Mouse (Mus musculus) cerebellum, adult 9-11 months (tissue): Measurements from ENCODE around the gene Hps4.
"Not testable (repeated sequence)": the region's sequence is repeated elsewhere in the genome, so short reads cannot be mapped to it uniquely, and the experiment has no call there.

Experiments used
- DNase-seq: peaks from one replicate; pipeline ENCODE4 v3.0.0; 2022

Gene Hps4

GRCm38 (mm10) chr5:112342463-112343204 is at the start of gene Hps4, which contains the start of gene Srrd:
Gene Hps4, plus strand, starts transcription at chr5:112343083.
Gene Srrd, minus strand, starts transcription at chr5:112343040.
- DNase-seq, result peak; percentile 85

- no peak for DNase-seq
Measured at GRCm38 (mm10) chr5:112293800-112294199, 49.1 kb upstream of the Hps4 start.

- DNase-seq, result no peak
Measured at GRCm38 (mm10) chr5:112294696-112295095, 48.2 kb upstream of the Hps4 start.

- DNase-seq, result no peak
Measured at GRCm38 (mm10) chr5:112295162-112295561, 47.7 kb upstream of the Hps4 start.

GRCm38 (mm10) chr5:112295564-112295963 is 47.3 kb upstream of the Hps4 start:
- DNase-seq, result no peak

- DNase-seq, result peak; percentile 26
Measured at GRCm38 (mm10) chr5:112296404-112297181, 46.3 kb upstream of the Hps4 start.

GRCm38 (mm10) chr5:112297257-112297656 is 45.6 kb upstream of the Hps4 start:
- DNase-seq, result no peak

- DNase-seq, result peak; percentile 27
Measured at GRCm38 (mm10) chr5:112298226-112298988, 44.5 kb upstream of the Hps4 start.

GRCm38 (mm10) chr5:112299399-112299798 is 43.5 kb upstream of the Hps4 start:
- no peak for DNase-seq

- no peak for DNase-seq
Measured at GRCm38 (mm10) chr5:112300112-112300511, 42.8 kb upstream of the Hps4 start.

- DNase-seq, result no peak
Measured at GRCm38 (mm10) chr5:112300721-112301308, 42.1 kb upstream of the Hps4 start.

- DNase-seq, result no peak
Measured at GRCm38 (mm10) chr5:112301694-112302093, 41.2 kb upstream of the Hps4 start.

GRCm38 (mm10) chr5:112302310-112302709 is 40.6 kb upstream of the Hps4 start:
- DNase-seq, result no peak

GRCm38 (mm10) chr5:112305842-112306241 is 37.0 kb upstream of the Hps4 start:
- DNase-seq, result peak; percentile 34

- DNase-seq, result no peak
Measured at GRCm38 (mm10) chr5:112313222-112313885, 29.5 kb upstream of the Hps4 start.

GRCm38 (mm10) chr5:112316468-112316867 is 26.4 kb upstream of the Hps4 start:
- no peak for DNase-seq

- DNase-seq, result no peak
Measured at GRCm38 (mm10) chr5:112317328-112317727, 25.6 kb upstream of the Hps4 start.

GRCm38 (mm10) chr5:112319343-112319742 is 23.5 kb upstream of the Hps4 start:
- DNase-seq, result not testable (repeated sequence)

- DNase-seq, result no peak
Measured at GRCm38 (mm10) chr5:112320379-112320778, 22.5 kb upstream of the Hps4 start.

GRCm38 (mm10) chr5:112320936-112321335 is 21.9 kb upstream of the Hps4 start:
- peak; percentile 64 for DNase-seq

- no peak for DNase-seq
Measured at GRCm38 (mm10) chr5:112321376-112321775, 21.5 kb upstream of the Hps4 start.

GRCm38 (mm10) chr5:112323246-112323645 is 19.6 kb upstream of the Hps4 start:
- DNase-seq, result no peak
